Mouse (Mus musculus) C2C12 (cell line): Measurements from ENCODE around the gene Zkscan8.

Experiments used
- CTCF ChIP-seq: IDR thresholded peaks from one replicate; pipeline ENCODE4 v1.5.1; 2011; ENCODE audit not compliant: control insufficient read depth, insufficient read depth, insufficient read length
- MYOD1 ChIP-seq: IDR thresholded peaks from one replicate; pipeline ENCODE4 v1.6.1; 2011; ENCODE audit warnings: low read depth; ENCODE audit not compliant: control insufficient read depth, insufficient read length
- MYOG ChIP-seq: IDR thresholded peaks from one replicate; pipeline ENCODE4 v1.6.1; 2011; ENCODE audit not compliant: control insufficient read depth, insufficient read length; ENCODE audit errors: extremely low read depth

- TF ChIP-seq MYOG (no peak), CTCF (no peak), MYOD1 (no peak)
Measured at GRCm38 (mm10) chr13:21467336-21467735, 63.6 kb downstream of the Zkscan8 start.
